Mouse (Mus musculus) adrenal gland, postnatal 4 days (tissue): ENCODE measurements at regions not wholly inside any gene's neighbourhood (a gene's known extent, or its start where the extent isn't known, plus 50 kb on each side); places are given as distances from the start of the nearest gene placed in this dataset.

Experiments
- DNase-seq, 2 experiments: peaks; one replicate each; pipeline ENCODE4 v3.0.0; 2021 to 2022; ENCODE audit warnings: low spot score in 2 of 2, mixed read lengths in 2 of 2

GRCm38 (mm10) chr13:57191195-57191594 lies 295.4 kb upstream of the Trpc7 start:
- DNase-seq, result no peak

DNA sequence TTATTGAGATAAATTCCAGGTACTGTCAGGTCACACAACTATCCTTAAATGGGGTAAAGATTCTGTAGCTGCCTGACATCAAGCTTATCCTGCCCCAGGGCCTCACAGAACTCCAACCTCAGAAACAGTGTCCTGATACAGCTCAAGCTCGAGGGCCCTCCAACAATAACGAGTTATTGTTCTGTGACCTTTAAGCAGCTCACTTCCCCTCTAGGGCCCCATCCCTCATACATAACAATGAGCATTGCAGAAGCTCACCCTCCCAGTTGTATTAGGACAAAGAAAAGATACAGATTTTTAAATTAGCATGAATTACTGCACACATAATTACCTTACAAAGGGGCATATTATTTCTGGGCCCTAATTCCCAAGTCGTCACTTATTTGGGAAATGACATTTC lies 293.5 kb upstream of the Trpc7 start:
- no peak for DNase-seq

GRCm38 (mm10) chr13:57186168-57186567 lies 290.4 kb upstream of the Trpc7 start:
- DNase-seq, result no peak

DNA sequence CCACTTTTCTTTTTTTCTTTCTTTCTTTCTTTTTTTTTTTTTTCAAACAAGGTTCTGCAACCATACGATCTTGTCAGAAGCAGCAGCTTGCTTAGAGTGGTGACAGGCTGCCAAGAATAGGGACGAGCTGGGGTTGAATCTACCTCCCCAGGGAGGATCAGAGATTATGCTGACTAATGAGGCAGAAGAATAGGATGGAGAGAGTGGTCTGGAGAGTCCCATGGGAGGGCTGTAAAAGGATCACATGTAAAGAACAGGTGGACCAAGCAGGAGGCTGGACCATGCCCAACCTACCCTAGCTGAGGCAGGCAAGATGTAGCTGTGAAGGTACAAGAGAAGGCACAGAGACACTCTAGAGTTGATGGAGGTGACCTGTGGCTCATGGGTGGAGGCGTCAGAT lies 274.4 kb upstream of the Trpc7 start:
- no peak for DNase-seq

DNA sequence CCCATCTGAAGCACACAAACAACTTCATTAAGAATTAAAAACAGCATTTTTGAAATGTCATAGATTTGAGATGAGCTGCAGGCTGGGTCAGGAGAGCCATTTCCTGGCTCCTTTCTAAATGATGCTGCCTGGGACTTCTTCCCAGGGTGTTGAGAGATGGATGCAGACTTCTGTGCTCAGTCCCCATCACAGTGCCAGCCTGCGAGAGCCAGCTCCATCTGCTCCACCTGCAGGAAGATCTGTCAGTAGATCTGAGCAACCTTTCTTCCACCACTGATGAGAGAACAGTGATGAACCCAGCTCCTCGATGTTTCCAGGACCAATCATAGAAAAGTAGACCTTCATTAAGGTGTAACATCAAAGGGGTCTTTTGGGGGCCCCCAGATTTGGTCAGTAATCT lies 273.8 kb upstream of the Trpc7 start:
- no peak for DNase-seq

DNA sequence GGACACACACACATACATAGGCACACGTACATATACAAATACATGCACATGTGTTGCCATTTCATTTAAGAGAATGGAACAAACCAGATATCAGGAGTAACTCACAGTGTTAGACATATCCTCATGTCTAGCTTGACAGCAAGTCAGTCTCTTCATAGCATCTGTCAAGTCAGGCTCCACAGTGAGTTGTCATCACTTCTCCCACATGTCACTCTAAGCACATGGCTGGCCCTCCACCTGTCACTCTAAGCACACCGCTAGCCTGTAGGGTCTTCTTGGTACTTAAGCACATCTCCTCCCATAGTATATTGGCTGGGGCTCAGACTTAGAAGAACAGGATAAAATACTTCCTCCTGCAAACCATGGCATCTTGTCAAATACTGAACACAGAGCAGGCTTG lies 269.6 kb upstream of the Trpc7 start:
- DNase-seq, result no peak

- no peak for DNase-seq
These were observed 257.0 kb upstream of the Trpc7 start for GRCm38 (mm10) chr13:57152787-57153186.

DNA sequence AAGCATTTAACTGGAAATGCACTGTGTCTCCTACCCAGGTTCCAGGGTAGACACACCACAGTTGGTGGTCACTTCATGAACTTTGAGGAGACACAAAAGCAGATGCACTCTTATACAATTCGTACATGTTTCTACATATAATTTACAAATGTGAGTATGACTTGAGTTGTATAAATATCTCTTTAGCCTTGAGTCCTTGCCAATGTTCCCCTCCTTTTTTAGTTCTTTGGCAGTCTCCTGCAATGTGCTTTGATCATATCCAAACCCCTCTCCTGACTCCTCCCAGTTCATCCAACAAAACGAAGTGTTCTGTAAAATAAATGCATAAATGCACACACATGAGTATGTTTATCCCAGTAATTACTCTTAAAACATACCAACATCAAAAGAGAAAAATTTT lies 251.8 kb upstream of the Trpc7 start:
- no peak for DNase-seq

- no peak for DNase-seq
These were observed 250.9 kb upstream of the Trpc7 start for GRCm38 (mm10) chr13:57146708-57147107.

DNA sequence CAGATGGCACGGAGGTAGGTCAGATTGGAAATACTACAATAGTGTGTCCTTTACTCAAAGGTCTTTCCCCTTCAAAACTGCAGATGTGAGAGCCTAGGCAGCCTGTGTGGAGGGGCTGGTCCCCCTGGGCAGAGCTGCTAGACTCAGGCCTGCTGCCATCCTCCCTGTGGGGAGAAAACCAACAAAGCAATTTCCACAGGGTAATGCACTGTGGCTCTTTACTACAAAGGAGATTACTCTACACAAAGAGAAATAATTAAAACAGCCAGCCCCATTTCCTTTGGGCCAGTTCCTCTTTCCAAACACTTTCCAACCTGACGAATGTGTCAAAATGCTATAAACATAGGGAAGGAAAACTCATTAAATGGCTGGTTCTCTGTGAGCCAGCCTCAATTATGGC lies 250.0 kb upstream of the Trpc7 start:
- DNase-seq, result no peak

DNA sequence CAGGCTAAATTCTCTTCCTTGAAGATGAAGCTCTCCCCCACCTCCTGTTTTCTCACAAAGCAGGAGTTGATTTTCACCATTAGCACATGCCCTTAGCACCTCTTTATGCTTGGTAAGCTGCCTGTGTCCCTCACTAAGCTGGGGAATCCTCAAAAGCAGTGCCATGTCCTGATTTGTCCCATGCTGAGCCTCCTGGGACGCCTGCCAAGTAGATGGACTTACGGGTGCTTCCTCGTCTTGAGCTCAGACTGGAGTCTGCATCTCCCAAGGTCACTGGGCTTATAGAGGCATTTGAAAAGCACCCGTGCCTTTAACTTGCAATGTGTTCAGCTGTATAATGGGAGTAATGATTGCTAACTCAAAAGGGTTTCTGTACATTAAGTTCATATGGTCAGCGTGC lies 247.1 kb upstream of the Trpc7 start:
- DNase-seq, result no peak

- DNase-seq, result no peak
These were observed 246.6 kb upstream of the Trpc7 start for GRCm38 (mm10) chr13:57142441-57142840.

DNA sequence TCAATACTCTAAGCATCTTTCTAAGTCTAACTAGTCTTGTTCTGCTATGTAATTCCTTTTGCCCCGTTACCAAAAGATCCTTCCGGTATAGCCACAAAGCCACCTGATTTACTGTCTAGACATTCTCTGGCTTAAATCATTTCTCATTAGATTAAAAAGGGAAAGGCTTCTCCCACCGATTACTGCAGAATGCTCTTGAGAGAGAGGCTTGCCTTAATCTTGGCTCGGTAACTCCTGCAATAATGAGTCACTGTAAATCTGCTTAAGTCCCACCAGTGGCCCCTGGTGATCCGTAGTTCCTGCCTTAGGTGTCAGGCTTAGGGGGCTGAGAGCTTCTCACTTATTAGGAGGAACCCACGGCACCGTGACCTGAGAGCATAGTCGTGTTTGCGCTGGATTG lies 220.1 kb upstream of the Trpc7 start:
- DNase-seq, result no peak

DNA sequence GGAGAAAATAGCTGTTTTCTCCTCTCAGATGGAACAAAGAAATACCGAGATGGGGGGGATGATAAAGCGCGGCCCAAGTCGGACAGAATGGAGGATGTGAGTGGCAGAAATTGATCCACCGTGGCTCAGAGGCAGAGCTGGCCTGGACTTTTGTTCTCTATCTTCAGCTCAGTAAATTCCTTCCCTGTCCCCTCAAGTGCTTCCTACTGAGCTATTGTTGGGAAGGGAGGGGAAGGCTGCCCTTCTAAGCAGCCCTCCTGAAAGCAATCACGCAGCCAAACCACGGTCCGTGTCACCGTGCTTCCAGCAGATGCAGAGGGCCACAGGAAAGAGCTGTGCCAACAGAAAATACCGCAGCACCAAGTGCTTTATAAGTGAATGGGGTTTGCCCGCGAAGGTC lies 212.2 kb upstream of the Trpc7 start:
- DNase-seq, result no peak

- DNase-seq, result no peak
These were observed 203.8 kb upstream of the Trpc7 start for GRCm38 (mm10) chr13:57099601-57100000.

DNA sequence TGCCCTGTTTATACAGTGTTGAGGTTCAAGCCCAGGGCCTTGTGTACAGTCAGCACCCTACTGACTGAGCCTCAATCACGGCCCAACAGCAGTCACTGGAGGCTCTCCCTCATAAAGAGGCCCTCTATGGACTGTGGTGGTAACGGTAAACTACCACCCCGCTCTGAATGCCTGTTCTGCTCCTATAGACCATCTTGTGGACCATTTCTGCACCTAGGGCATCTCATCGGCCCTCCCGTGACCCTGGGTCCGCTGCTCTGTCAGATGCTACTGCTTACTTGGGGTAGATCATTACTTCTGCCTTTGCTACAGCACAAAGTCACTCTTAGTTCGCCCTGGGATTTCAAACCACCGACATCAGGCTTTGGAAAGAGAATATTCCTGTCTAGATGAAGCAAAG lies 196.1 kb upstream of the Trpc7 start:
- DNase-seq, result no peak

- no peak for DNase-seq
These were observed 193.7 kb upstream of the Trpc7 start for GRCm38 (mm10) chr13:57089381-57090075.

GRCm38 (mm10) chr13:57087966-57088365 lies 192.2 kb upstream of the Trpc7 start:
- no peak for DNase-seq

DNA sequence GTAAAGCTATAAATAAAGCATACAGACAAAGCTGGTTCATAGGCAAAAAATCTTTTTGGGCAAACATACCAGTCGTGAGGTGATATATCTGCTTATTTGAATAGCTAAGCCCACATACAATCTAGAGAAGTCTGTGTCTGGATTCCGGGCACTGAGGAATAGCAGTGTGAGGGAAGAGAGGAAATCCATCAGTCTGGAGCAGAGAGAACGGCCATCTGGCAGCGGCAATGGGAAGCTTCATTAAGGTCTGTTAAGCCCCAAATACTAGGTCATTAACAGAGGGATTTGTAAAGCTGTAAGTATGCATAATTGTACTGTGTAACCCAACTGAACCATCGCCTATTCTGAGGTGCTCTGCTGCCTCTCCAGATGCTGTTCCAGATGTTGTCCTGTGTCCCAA lies 191.6 kb upstream of the Trpc7 start:
- no peak for DNase-seq

GRCm38 (mm10) chr13:57083751-57084150 lies 188.0 kb upstream of the Trpc7 start:
- no peak for DNase-seq

DNA sequence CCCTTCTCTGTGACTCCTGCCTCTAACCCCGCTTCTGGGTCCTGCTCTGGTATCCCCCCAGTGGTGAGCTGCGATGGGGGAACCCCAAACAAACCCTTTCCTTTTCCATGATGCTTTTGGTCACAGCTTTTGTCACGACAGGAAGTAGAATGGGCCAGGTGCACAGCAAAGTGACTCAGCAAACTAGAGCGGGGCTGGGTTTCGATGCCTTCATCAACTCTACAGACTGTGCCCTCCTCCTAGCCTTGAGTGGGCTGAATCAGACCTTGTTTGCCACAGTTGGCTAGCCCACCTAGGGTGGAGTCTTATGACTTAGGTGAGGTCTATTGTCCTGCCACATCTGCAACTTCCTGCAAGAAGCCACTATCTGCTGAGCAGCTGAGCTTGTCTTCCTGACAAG lies 174.7 kb upstream of the Trpc7 start:
- DNase-seq, result no peak

DNA sequence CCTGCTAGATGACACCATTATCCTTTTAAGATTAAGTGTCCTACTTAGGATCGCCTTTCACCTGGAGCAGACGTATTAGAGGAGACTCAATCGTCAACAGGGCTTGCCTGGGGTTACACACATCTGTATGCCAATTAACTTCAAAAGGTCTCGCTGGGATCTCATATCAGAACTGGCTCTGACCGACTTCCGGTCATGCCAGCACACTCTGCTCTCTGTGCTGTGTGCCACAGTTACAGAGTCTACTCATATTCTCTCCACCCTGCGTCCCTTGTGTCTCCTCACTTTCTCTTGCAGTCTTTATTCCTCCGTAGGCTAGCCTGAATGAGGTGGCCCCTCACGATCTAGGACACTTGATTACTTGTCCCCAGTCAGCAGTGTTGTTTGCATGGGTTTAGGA lies 165.9 kb upstream of the Trpc7 start:
- no peak for DNase-seq

- no peak for DNase-seq
These were observed 165.3 kb upstream of the Trpc7 start for GRCm38 (mm10) chr13:57061074-57061473.

GRCm38 (mm10) chr13:57056786-57057185 lies 161.0 kb upstream of the Trpc7 start:
- DNase-seq, result no peak
